Mouse (Mus musculus): ENCODE data around the gene Hgd.

The Hgd gene

GRCm38 (mm10) chr16:37665394-37665935, 85.5 kb downstream of the Hgd start:
- no peak for DNase-seq (ENCODE audit: inconsistent age in 2 of 2, low spot score in 1 of 2)

- DNase-seq (ENCODE audit: inconsistent age in 2 of 2, low spot score in 1 of 2): no peak
Measured at GRCm38 (mm10) chr16:37670666-37671283, 90.8 kb downstream of the Hgd start.

GRCm38 (mm10) chr16:37675326-37675725, 95.4 kb downstream of the Hgd start:
- no peak for DNase-seq (ENCODE audit: inconsistent age in 2 of 2, low spot score in 1 of 2)

- DNase-seq (ENCODE audit: inconsistent age in 2 of 2, low spot score in 1 of 2): peak; percentile 76 to 92
Measured at GRCm38 (mm10) chr16:37676024-37676676, 96.2 kb downstream of the Hgd start.

DNA sequence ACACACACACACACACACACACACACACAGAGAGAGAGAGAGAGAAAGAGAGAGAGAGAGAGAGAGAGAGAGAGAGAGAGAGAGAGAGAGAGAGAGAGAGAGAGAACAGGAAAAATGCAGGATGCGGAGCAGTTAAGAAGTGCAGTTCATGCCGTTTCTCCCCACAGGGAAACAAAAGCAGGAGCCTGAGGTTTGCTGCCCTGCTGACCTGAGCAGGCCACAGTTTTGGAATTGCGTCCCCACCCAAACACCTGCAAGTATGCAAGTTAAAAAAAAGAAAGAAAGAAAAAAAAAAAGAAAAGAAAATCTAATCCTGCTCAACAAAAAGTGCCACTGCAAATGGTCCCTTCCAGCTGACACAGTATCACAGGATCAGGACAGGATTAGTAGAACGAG, 96.7 kb downstream of the Hgd start:
- DNase-seq (ENCODE audit: inconsistent age in 2 of 2, low spot score in 1 of 2): no peak

GRCm38 (mm10) chr16:37677586-37677985, 97.6 kb downstream of the Hgd start:
- no peak for DNase-seq (ENCODE audit: inconsistent age in 2 of 2, low spot score in 1 of 2)

DNA sequence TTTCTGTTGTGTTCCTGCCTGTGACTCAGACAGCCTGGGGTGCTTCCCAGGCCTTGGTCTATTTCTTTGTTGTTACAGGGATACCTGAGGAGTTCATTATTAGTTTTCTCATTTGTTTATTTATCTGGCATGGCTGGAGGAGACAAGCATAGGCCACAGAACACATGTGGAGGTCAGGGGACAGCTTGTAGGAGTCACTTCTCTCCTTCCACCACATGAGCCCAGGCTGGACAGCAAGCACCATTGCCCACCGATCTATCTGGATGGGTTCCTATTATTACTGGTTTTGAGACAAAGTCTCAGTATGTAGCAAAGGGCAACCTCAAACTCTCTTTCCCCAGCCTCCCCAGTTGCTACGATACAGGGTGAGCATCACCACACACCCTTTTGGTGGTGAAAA, 100.3 kb downstream of the Hgd start:
- DNase-seq (ENCODE audit: inconsistent age in 2 of 2, low spot score in 1 of 2): no peak

DNA sequence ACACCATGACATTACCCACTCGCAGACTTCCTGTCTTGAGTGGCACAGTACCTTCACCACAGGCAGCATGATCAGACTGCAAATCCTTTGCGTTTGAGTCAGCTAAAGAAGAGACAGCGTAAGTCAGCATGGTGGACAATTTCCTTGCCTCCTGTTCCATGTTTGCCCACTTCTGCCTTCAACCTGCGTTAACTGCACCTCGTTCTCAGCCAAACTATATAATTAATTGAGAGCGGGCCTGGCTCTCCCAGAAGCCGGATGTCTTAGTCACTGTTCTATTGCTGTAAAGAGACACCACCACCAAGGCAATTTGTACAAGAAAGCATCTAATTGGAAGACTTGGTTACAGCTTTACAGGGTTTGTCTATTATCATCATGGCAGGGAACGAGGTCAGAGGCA, 100.9 kb downstream of the Hgd start:
- no peak for DNase-seq (ENCODE audit: inconsistent age in 2 of 2, low spot score in 1 of 2)
